Mouse (Mus musculus): ENCODE measurements around the gene Bcas3. TPM values are rescaled to one million over a fixed set of nuclear protein-coding genes. Genes with fewer than 3 reads are reported as not detected.

The Bcas3 gene
- polyA plus RNA-seq, 1 experiment, result 17.0 TPM

DNA sequence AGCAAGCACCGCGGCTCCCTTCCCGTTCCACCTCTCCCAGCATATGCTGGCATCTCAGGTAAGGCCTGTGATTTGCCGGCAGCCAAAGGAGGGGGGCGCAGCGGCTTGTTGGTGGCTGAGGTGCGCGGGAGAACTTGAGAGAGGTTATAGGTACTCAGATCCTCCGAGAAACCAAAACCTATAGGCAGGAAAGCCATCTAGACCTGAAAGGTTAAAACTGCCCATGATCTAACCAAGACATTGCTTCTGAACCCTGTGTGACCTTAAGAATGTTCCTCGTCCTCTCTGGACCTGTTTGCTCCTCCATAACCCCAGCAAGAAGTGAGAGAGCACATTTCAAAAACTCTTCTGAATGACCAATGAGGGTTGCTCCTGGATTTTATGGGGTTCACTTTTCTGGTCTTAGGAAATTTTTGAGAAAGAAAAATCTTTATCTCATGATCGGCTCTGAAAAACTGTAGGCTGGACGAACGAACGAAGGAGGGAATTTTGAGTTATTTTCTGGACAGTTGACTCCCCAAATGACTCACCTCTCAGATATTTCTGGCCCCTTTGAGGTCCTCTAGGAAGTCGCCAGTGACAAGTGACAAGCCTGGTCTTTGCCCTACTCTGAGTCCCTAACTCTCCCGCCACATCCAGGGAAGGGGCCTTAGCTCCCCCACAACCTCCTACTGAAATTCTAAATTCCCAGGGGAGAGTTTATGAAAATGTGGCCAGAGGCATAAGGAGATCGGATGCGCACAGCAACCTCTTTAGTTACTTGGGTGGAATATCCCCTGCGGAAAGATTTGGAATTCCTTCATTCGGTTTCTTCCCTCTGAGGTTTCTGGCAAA is 485.7 kb downstream of the Bcas3 start:
- Histone ChIP-seq H3K4me1 (ENCODE audit: control insufficient read depth, insufficient read depth, low read length) (no peaks in the 10 kb centered on the region; the same call in 1 of the 2 replicates), H3K4me3 (ENCODE audit: insufficient read depth, low read length) (peak overlapping the region; percentile 17; the same call in 1 of the 2 replicates), H3K27ac (ENCODE audit: insufficient read depth, low read length) (peak overlapping the region; percentile 24)
- TF ChIP-seq CTCF (IDR thresholded peaks at IDR 0.05; ENCODE audit: borderline replicate concordance, insufficient read depth, low read length) (no peak), POLR2A (IDR thresholded peaks at IDR 0.05; ENCODE audit: low read depth, low read length) (no peak)

GRCm38 (mm10) chr11:85839258-85840030 is 486.5 kb downstream of the Bcas3 start:
- H3K27ac ChIP-seq (ENCODE audit: insufficient read depth, low read length), result no peak overlapping the region
- no peaks in the 10 kb centered on the region; the same call in 1 of the 2 replicates for H3K4me1 ChIP-seq (ENCODE audit: control insufficient read depth, insufficient read depth, low read length)
- TF ChIP-seq CTCF (IDR thresholded peaks at IDR 0.05; ENCODE audit: borderline replicate concordance, insufficient read depth, low read length) (no peak), POLR2A (IDR thresholded peaks at IDR 0.05; ENCODE audit: low read depth, low read length) (no peak)

GRCm38 (mm10) chr11:85840031-85840802 is 487.2 kb downstream of the Bcas3 start:
- H3K4me1 ChIP-seq (ENCODE audit: control insufficient read depth, insufficient read depth, low read length), result no peaks in the 10 kb centered on the region; the same call in 1 of the 2 replicates
- TF ChIP-seq CTCF (IDR thresholded peaks at IDR 0.05; ENCODE audit: borderline replicate concordance, insufficient read depth, low read length) (no peak), POLR2A (IDR thresholded peaks at IDR 0.05; ENCODE audit: low read depth, low read length) (no peak)
- no peak overlapping the region for H3K4me3 ChIP-seq (ENCODE audit: insufficient read depth, low read length)
- H3K27ac ChIP-seq (ENCODE audit: insufficient read depth, low read length), result no peak overlapping the region

More at GRCm38 (mm10) chr11:85839258-85840030, 486.5 kb downstream of the Bcas3 start:
- H3K4me3 ChIP-seq (ENCODE audit: insufficient read depth, low read length), result no peak overlapping the region

GRCm38 (mm10) chr11:85840803-85841145 is 487.8 kb downstream of the Bcas3 start:
- H3K4me1 ChIP-seq (ENCODE audit: control insufficient read depth, insufficient read depth, low read length), result no peaks in the 10 kb centered on the region; the same call in 1 of the 2 replicates
- H3K27ac ChIP-seq (ENCODE audit: insufficient read depth, low read length), result no peak overlapping the region
- TF ChIP-seq CTCF (IDR thresholded peaks at IDR 0.05; ENCODE audit: borderline replicate concordance, insufficient read depth, low read length), result no peak
- no peak for TF ChIP-seq POLR2A (IDR thresholded peaks at IDR 0.05; ENCODE audit: low read depth, low read length)
- no peak overlapping the region for H3K4me3 ChIP-seq (ENCODE audit: insufficient read depth, low read length)

DNA sequence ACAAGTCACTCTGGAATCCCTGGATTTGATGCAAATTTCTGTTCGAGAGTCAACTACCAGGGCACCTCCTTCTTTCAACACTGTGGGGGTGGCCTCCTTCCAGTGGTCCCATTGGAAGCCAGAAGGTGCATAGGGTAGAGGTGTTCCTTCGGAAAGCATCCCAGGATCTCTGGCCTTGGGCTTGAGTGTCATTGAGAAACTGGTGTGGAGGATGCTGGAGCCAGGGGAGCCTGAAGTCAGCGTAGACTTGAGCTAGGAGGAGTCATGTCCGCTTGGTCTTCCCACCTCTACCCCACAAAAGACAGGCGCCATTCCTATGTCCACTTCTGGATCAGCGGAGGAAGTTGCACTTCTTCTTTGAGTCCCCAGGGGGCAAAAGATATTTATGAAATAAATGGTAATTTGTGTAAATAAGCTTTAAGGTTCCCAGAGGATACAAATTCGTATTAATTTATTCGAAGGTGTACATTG is 488.3 kb downstream of the Bcas3 start:
- Histone ChIP-seq H3K27ac (ENCODE audit: insufficient read depth, low read length) (no peak overlapping the region), H3K4me3 (ENCODE audit: insufficient read depth, low read length) (no peak overlapping the region), H3K4me1 (ENCODE audit: control insufficient read depth, insufficient read depth, low read length) (no peaks in the 10 kb centered on the region; the same call in 1 of the 2 replicates)
- TF ChIP-seq POLR2A (IDR thresholded peaks at IDR 0.05; ENCODE audit: low read depth, low read length), result no peak
- no peak for TF ChIP-seq CTCF (IDR thresholded peaks at IDR 0.05; ENCODE audit: borderline replicate concordance, insufficient read depth, low read length)

DNA sequence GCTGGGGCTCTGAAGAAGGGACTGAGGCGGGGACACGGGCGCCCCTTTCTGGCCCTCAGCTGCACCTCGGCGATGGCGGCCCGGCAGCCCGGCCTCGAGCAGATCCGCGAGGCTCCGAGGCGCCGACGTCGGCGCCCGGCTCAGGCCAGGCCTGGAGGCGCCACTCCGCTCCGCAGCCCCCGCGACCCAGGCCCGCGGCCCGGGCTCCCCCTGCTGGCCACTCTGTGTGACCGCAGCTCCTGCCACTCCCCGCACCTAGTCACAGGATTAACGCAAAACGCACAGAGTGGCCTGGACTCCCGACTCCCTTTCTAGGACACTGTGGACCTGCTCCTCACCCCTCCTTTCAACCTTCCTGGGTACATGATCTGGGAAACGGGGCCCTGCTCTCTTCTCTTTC is 489.0 kb downstream of the Bcas3 start:
- TF ChIP-seq CTCF (IDR thresholded peaks at IDR 0.05; ENCODE audit: borderline replicate concordance, insufficient read depth, low read length) (peak; percentile 63), POLR2A (IDR thresholded peaks at IDR 0.05; ENCODE audit: low read depth, low read length) (no peak)
- H3K4me3 ChIP-seq (ENCODE audit: insufficient read depth, low read length), result no peak overlapping the region
- H3K27ac ChIP-seq (ENCODE audit: insufficient read depth, low read length), result no peak overlapping the region
- no peaks in the 10 kb centered on the region; the same call in 1 of the 2 replicates for H3K4me1 ChIP-seq (ENCODE audit: control insufficient read depth, insufficient read depth, low read length)

GRCm38 (mm10) chr11:85842596-85843346 is 489.8 kb downstream of the Bcas3 start:
- Histone ChIP-seq H3K4me1 (ENCODE audit: control insufficient read depth, insufficient read depth, low read length) (no peaks in the 10 kb centered on the region; the same call in 1 of the 2 replicates), H3K4me3 (ENCODE audit: insufficient read depth, low read length) (no peak overlapping the region), H3K27ac (ENCODE audit: insufficient read depth, low read length) (no peak overlapping the region)
- no peak for TF ChIP-seq CTCF (IDR thresholded peaks at IDR 0.05; ENCODE audit: borderline replicate concordance, insufficient read depth, low read length)
- TF ChIP-seq POLR2A (IDR thresholded peaks at IDR 0.05; ENCODE audit: low read depth, low read length), result no peak

DNA sequence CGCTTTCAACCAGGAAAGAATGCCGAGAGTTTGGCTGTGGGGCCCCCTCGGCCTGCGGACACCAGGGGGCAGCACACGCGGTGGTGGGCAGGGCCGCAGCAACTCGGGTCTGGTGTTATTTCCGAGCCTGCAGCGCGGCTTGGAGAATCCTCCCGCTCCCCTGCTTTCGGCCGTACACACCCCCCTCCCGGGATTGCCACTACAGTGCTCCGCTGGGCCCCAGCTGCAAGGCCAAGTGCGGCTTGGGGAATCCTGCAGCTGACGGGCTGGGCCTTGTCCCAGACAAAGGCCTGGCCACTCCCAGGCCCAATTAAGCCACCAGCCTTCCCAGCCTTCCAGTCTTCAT is 490.4 kb downstream of the Bcas3 start:
- H3K4me1 ChIP-seq (ENCODE audit: control insufficient read depth, insufficient read depth, low read length), result no peaks in the 10 kb centered on the region; the same call in 1 of the 2 replicates

More for the DNA sequence above, 490.4 kb downstream of the Bcas3 start:
- no peak overlapping the region for H3K27ac ChIP-seq (ENCODE audit: insufficient read depth, low read length)
- TF ChIP-seq CTCF (IDR thresholded peaks at IDR 0.05; ENCODE audit: borderline replicate concordance, insufficient read depth, low read length) (peak; percentile 64), POLR2A (IDR thresholded peaks at IDR 0.05; ENCODE audit: low read depth, low read length) (peak; percentile 26)
- no peak overlapping the region for H3K4me3 ChIP-seq (ENCODE audit: insufficient read depth, low read length)
